Mouse (Mus musculus): ENCODE measurements around the gene Fam83f. TPM values are rescaled to one million over a fixed set of nuclear protein-coding genes. Genes with fewer than 3 reads are reported as not detected.

Gene Fam83f
- 1.1 TPM in 1 of 2 replicates, not detected in the other for total RNA-seq (2015; ENCODE audit: low replicate concordance)
- not detected in 2 replicates for total RNA-seq (2017; ENCODE audit: low replicate concordance)

DNA sequence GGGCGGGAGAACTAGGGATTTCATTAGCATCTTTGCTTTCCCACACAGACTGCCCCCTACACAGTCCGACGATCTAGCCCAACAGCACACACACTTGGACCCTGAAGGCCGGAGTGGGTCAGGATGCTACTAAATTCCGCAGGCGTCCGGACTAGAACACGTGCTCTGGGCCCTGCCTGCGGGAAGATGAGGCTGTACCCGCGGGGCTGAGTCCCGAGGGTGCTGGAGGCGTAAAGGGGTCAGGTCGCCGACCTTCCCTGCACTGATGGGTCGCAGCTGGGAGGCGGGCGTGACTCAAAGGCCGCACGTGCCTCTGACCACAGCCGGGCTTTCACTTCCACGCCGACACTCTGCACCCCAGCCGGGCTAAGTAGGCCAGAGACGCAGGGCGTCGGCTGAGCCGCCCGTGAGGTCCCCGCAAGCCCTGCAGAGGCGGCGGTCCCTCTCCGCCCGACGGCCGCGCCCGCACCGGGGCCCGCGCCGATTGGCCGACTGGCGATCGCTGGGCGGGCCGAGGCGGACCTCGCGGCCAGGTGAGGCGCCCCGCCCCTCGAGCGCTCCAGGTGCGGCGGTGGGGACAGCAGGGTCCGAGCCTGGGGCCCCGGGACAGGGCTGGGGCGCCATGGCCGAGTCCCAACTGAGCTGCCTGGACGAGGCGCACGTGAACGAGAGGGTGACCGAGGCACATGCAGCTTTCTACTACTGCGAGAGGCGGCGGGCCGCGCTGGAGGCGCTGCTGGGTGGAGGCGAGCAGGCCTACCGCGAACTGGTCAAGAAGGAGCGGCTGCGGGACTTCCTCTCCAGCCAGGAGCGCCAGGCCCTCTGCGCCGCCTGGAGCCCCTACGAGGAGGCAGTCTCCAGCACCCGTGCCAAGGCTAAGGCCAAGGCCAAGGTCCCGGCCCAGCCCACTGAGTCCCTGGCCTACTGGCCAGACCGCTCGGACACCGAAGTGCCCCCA lies at the start of gene Fam83f:
Fam83f (plus strand) TSS at position 553 of the 958 bp plus-strand sequence.
- ATAC-seq (replicated peaks; ENCODE audit: low FRiP score, poor library complexity, severe bottlenecking) = 0 out of 2 replicates have a peak, but pooled peaks have one; percentile 15

DNA sequence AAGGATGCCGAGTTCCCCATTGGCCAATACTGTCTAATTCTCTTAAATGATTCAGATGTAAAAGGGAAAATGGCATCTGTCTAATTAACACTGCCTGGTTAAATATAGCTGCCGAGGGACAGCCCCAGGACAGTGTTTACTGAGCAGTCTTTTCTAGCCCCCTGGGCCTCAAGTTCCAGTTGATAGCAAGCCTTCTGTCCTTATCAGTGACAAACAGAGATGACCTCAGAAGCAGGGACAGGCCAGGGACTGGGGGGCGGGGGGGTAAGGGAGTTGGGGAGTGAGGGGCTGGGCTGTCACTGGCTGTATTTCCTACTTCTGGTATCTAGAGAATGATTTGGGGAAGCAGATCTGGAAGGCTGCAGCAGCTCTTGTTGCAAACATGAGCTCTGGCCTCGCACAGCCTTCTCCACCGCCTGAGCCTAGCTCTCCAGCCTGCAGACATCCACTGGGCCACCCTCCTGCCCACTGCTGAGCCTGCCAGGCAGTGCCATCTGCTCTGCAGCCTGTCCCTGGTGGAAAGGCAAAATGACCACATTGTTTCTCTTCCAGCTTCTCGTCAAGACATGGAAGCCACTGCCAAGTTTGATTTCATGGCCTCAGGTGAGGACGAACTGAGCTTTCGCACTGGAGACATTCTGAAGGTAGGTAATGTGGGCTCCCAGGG lies 48.3 kb upstream of the Fam83f start:
- ATAC-seq (replicated peaks; ENCODE audit: low FRiP score, poor library complexity, severe bottlenecking) = peak; percentile 85

DNA sequence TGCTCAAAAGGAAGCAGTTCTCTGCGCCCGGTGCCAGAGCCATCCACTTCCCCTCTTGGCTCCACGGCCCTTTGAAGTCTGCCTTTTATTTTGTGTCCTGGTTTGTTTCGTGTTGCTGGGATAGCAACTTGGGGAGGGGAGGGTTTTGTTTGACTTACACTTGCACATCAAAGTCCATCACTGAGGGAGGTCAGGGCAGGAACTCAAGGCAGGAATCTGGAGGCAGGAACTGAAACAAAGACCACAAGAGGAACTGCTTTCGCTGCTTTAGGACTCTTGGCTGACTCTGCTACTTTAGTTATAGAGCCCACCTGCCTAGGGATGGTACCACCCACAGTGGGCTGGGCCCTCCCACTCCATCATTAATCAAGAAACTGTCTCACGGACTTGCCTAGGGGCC lies 45.2 kb upstream of the Fam83f start:
- no peak for ATAC-seq (replicated peaks; ENCODE audit: low FRiP score, poor library complexity, severe bottlenecking)

DNA sequence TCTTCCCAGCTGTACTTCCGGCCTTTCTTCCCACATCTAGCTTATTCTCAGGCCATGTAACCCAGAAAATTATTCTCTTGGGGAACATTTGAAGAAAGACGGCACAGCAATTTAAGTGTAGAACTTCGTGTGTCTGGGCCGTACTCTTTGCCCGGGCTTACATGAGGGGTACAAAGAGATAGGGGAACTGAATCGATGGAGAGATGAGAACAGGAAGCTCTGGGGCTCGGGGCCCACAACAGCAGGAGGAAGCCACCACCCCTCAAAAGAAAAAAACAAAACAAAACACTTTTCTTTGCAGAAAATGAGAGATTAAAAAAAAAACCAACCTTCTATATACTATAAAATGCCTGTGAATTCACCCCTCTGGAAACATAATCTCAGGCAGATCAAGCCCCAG lies 41.5 kb upstream of the Fam83f start:
- ATAC-seq (replicated peaks; ENCODE audit: low FRiP score, poor library complexity, severe bottlenecking) = no peak

DNA sequence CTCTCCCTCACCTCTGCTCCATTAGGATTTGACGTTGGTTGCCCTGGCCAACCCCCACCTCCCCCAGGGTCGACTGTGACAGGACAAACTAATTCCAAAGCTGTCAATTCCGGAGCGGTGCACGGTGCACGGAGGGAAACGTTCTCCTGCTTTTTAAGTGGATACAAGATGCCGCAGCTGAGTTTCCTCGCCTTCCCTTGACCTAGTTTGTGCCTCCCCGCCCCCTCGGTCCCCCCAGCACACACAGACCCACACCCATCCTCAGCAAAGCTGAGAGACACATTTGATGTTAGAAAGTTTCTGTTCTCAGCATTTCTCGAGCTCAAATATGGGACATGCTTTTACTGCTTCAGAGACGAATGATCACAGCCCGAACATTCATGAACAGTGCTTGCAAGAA lies 40.9 kb upstream of the Fam83f start:
- ATAC-seq (replicated peaks; ENCODE audit: low FRiP score, poor library complexity, severe bottlenecking) = no peak

DNA sequence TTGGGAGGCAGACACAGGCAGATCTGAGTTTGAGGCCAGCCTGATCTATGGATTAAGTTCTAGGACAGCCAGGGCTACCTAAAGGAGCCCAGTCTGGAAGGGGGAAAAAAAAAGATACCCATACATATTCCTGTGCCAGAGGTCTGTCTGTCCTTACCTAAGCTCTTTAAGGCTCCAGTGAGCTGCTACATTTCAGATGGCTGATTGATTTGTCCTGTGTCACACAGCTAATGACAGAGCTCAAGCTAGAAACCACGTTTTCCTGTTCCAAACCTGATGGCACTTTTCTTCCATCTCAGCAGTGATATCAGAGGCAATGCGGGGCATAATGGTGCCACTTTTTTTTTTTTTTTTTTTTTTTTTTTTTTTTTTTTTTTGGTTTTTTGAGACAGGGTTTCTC lies 40.3 kb upstream of the Fam83f start:
- no peak for ATAC-seq (replicated peaks; ENCODE audit: low FRiP score, poor library complexity, severe bottlenecking)

DNA sequence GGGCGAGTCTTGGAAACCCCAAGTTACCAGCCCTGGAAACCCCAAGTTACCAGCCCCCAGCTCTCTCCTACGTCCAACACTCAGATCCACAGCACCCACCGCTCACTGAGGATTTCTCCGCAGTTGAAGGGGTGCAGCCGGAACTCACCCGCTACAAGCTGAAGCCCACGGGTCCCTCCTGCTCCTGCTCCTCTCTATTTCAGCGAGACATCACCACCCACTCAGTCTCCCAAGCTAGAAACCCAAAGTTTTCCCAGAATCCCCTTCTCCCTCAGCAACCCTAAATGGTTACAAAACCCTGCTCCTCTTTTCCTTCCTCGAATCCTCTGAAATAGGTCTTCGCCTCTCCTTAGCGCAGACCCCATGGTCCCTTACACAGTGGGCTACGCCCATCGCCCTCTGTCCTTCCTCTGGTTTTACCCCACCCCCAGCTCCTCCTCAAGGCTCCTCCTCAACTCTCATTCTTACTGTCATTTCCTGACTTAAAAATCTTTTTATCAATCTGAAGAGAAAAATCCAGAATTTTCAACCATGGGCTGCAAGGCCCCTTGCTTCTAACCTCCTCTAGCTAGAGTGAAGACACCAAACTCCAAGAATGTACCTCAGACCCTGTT lies 39.3 kb upstream of the Fam83f start:
- no peak for ATAC-seq (replicated peaks; ENCODE audit: low FRiP score, poor library complexity, severe bottlenecking)

DNA sequence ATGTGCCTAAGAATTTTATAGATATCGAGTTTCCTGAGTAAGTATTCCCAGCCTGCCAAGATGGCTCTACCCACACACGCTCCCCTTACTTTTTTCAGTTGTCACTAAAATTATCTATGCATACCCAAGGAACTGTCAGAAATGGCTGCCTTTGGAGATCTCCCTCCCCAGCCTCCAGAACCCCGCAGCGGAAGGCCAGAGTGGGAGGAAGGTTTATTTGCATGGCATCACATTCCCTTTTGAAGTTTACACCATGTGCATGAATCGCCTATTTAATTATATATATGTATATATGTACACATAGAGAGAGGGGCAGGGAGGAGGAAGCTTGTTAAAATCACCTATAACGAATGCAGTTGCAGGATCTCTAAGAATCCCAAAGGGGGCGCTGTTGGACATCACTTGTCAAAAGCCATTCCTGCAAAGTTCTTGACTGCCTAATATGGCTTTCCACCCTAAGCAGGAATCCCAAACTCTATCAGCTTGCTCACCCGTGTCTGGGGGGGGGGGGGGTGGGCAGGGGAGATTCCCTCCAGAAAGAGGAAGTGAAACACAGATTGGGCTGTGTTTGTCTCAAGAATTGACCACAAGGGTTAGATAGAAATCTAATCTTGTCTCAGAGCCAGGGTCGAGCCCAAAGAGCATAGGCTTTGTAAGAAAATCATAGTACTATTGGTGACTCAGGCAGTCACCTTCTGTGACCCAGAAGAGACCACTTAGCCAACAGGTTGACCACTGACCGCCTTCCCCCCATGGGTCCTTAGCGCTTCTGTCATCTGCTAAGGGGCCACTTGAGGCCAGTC lies 37.1 kb upstream of the Fam83f start:
- ATAC-seq (replicated peaks; ENCODE audit: low FRiP score, poor library complexity, severe bottlenecking) = no peak

DNA sequence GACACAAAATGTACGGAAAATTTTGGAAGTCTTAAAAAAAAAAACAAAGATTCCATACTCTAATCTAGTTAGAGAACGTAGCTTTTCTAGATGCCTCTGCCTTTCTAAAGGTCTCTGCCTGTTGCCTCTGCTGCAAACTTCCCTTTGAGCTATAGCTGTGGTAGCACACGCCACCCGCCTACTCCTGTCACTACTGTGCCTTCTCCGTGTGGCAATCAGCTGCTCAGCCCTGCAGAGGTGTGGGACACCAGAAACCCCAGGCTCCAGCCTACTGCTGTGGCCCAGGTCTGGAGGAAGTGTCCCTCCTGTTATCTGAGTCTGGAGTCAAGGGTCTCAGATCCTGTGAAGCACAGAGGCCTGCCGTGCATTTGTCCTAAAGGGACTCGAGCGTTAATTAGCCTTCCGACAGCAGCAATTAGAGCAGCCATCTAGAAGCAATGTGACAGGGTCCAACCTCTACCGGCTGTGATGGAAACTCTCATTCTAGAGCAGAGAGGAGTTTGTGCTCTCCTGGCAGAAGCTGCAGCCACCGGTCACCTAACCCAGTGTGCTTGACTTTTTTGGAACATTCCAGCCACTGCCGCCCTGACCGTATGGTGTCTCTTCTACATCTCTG lies 34.8 kb upstream of the Fam83f start:
- no peak for ATAC-seq (replicated peaks; ENCODE audit: low FRiP score, poor library complexity, severe bottlenecking)

DNA sequence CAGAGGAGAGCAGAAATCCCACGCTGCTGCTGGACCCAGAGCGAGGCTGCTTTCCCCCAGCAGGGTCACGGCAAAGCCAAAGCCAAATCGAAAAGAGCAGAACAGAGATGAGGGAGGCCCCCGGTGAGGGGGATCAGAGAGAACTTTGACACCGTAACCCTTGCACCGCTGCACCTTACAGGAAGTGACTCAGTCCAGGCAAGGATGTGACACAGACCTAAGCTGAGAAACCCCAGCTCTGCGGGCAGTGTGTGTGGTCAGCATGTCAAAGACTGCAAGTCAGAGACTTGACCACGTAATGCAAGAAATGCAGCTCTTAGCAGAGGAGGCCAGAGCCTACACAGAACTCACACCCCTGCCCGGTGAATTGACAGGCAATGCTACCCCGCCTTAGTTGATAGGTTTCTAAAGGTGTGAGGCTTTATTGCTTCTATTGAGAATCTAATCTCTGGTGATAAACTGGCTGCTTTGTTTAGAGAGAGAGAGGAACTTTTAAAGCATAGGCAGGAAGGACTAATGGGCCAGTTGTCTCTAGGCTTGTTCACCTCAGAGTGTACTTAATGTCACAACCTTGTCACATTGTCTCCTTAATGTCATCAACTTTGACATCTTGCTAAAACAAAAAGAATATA lies 32.5 kb upstream of the Fam83f start:
- ATAC-seq (replicated peaks; ENCODE audit: low FRiP score, poor library complexity, severe bottlenecking) = no peak

DNA sequence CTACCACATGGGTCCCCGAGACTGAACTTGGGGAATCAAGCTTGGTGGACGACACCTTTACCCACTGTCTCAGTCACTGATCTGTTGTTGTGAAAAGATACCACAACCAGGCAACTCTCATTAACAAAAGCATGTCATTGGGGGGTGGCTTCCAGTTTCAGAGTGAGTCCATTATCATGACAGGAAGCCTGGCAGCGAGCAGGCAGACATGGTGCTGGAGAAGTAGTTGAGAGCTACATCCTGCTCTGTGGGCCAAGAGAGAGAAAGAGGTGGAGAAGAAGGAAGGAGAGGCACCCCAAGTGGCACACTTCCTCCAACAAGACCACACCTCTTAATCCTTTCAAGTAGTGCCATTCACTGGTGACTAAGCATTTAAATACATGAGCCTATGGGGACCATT lies 31.8 kb upstream of the Fam83f start:
- ATAC-seq (replicated peaks; ENCODE audit: low FRiP score, poor library complexity, severe bottlenecking) = no peak

DNA sequence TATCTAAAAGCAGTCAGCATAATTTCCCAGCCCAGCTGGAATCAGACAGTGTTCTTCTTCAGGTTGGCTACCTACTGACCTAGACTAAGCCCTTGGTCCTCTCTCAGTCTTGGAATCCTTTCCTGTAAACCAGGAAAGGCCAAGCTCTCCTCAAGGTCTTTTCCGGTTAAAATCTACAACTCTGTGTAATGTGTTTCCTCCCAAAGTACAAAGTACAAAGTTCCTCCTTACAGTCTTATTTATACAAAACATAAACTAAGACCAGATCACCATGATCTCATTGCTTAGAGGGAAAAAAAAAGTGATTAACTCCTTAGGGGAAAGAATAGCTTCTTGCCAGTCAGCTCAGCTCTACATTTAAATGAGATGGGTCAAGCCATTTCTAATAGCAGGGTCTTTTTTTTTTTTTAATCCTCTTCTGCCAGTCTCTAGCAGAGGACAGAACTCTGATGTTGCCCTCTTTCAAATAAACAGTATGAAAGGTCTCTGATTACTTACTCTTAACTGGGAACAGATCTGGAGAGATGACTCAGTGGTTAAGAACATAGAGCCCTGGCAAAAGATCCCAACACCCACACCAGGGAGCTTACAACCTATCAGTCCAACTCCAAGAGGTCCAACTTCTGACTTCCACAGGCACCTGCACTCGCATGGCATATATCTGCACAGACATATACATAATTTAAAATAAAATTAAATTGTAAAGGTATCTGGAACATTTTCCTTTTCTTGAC lies 29.8 kb upstream of the Fam83f start:
- no peak for ATAC-seq (replicated peaks; ENCODE audit: low FRiP score, poor library complexity, severe bottlenecking)

DNA sequence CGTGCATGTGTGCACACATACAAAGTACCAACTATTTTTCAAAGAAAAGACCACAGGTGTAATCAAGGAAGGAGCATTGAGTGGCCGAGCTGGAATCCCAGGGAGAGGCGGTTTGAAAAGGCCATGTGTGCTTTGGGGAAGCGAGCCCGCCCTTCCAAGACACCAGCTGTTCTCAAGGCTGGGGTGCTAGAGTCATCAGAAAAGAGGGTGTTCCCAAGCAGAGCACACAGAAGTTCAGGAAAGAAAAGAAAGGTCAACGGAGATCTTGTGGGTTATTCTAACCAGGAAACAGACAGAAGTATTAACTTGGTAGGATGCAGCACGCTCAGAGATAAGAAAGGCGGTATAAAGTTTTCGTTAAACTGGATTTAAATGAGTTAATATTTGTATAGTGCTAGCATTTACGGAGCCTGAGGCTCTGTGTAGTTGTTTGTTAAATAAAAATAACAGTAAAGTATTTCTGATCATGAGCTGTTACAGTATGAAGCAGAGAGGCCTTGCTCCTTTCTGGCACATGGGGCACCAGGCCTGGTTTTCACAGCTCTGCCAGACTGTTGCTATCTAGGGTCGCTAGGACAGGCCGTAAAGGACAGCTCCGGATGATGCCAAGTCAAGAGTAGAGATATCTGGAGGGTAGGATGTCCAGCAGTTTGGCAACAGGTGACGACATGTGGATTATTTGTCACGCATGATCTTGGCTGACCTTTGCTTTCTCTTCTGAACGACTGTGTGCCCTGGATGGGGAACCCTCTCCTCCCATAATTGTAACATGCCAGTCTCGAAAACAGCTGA lies 26.4 kb upstream of the Fam83f start:
- ATAC-seq (replicated peaks; ENCODE audit: low FRiP score, poor library complexity, severe bottlenecking) = no peak

DNA sequence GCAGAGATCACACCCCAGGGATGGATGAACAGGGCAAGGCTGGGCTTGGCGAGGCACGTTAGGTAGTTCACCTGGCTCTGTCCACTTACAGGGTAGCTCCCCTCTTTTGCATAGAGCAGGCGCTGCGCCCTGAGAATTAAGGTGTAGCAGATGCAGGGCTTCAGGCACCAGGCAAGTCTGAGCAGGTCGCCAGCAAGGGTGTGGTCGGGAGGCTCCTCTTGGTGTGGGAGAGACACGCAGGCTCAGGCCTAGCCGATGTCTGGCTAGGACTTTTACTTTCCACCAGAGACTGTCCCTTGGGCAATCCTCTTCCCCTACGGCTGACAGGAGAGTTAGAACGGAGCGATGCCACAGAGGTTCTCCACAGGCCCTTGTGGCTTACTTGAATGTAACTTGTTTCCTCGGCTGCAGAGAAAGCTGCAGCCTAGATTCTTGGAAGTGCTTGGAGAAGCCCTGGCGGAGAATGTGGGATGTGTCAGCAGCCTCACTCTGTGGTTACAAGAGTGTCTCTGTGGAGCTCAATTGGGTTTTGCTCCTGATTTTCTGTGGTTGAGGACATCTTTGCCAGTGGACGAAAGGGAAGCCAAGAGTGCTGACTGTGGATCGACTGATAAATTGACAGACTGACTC lies 22.6 kb upstream of the Fam83f start:
- ATAC-seq (replicated peaks; ENCODE audit: low FRiP score, poor library complexity, severe bottlenecking) = no peak

DNA sequence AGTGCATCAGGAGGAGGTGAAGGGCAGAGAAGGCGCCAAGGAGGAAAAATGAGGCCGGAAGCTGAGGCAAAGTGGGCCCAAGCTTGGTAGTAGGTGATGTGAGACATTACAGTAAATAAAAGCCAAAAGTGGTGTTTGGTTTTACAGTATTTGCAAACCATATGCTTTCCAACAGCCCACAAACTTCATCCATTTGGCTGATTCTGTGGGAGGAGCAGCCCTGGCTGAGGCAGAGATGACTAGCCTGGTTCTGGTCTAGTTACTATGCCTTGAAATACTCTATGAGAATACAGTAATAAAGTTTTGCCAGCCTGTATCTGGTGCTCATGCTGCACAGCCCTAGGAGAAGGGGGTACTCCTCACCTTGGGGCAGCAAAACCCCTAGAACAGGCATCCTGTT lies 21.2 kb upstream of the Fam83f start:
- no peak for ATAC-seq (replicated peaks; ENCODE audit: low FRiP score, poor library complexity, severe bottlenecking)

DNA sequence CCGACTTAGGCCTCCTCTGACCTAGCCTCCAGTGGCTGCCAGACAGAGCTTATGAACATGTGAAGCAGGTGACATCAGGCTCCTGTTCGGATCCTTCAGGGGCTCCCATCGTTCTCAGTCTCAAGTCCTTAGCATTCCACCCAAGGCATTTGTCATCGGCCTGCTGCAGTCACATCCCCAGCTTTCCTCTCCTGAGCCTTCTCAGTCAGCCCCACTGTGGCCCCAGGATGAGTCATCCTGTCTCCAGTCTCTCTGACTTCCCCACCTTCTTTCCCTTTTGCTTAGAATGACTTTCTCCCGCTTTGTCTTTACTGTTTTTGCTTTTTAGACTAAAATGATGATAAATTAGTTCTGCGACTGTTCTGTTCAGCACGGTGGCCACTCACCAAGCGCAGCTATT lies 17.8 kb upstream of the Fam83f start:
- ATAC-seq (replicated peaks; ENCODE audit: low FRiP score, poor library complexity, severe bottlenecking) = no peak

All from erythroid progenitor cell, adult 5-6 weeks (primary cell).